Mouse (Mus musculus): Measurements from ENCODE around the gene Lcor.

Gene Lcor

DNA sequence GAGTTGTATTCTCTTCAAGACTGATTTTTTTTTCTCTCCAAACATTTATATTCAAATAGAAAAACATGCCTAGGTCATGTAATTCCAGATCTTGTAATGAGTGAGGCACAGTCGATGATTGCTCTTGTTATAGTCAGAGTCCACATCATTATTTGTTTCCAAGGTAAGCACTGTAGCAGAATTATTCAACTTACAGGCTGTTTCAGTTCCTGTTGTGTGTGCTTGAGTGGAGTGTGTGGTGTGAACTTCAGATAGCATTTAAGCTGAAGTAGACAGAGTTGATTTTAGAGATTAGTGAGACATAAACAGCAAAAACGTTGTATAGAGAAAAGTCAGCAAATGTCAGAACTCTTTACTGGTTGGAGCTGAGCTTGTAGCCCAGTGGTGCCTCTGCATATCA is 86.4 kb downstream of the Lcor start:
- DNase-seq (ENCODE audit: low spot score): no peak

GRCm38 (mm10) chr19:41573700-41574099 is 91.3 kb downstream of the Lcor start:
- no peak for DNase-seq (ENCODE audit: low spot score)

DNA sequence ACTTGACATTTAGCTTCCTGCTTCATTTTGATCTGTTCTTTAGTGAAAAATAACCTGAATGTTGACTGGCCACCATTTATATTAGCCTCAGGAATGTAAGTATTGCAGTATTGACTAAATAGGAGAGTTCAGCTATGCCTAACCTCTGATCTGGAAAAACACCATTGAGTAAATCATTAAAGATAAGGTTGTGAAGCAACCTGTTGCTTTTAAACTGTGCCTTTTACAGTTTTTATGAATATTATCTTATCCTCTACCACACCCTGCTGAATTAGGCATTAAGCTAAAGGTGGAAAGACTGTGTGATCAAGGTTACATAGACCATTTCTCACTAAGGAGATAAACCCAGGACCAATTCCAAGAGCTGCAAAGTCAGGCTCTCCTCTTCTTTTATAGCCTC is 95.1 kb downstream of the Lcor start:
- DNase-seq (ENCODE audit: low spot score): no peak

DNA sequence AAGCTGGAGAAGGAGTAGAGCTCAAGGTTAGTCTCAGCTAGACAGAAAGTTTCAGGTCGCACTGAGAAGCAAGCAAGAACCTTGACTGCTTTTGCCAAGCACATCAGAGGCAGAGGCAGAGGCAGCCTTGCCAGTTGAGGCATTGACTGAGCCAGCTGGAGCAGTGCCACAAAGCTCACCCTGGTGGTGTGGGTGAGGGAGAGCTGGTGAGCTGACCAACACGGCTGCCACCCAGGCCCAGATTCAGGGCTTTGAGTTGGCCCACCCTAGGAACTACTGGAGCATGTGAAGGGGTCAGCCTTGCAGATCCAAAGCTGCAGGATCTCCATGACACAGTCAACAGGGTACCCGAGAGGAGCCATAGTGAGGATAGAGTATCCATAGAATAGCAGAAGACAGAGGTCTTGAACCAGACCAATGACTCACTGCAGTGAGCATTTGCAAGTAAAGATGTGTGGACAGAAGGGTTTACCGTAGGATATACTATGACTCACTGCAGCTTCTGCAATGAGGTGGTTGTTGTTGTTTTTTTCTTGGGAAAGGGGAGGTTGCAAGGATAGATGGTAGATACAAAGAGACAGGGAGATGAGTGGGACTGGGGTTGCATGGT is 97.0 kb downstream of the Lcor start:
- no peak for DNase-seq (ENCODE audit: low spot score)

- DNase-seq (ENCODE audit: low spot score): no peak
Measured at GRCm38 (mm10) chr19:41581706-41582420, 99.4 kb downstream of the Lcor start, which contains the start of gene Gm340. Gm340 (plus strand) TSS chr19:41582370.

GRCm38 (mm10) chr19:41582918-41583514 is 100.6 kb downstream of the Lcor start:
- DNase-seq (ENCODE audit: low spot score): no peak

DNA sequence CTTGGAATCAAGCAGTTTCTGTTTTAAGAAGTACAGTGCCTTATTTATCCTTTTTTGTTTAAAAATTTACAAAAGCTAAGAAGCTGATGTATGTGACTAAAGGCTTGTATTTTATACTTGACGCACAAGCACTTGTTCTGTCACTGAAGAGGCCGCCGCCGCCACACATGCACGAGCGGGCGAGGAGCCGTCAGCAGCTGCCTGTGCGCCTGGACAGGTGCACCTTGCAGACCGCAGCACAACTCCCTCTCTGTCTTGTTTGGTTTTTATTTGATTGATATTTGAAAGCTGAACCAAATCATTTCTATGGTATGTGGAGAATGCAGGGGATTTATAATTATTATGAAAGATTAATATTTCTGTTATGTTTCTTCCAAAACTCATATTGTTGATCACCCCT is 104.3 kb downstream of the Lcor start:
- DNase-seq (ENCODE audit: low spot score): no peak

DNA sequence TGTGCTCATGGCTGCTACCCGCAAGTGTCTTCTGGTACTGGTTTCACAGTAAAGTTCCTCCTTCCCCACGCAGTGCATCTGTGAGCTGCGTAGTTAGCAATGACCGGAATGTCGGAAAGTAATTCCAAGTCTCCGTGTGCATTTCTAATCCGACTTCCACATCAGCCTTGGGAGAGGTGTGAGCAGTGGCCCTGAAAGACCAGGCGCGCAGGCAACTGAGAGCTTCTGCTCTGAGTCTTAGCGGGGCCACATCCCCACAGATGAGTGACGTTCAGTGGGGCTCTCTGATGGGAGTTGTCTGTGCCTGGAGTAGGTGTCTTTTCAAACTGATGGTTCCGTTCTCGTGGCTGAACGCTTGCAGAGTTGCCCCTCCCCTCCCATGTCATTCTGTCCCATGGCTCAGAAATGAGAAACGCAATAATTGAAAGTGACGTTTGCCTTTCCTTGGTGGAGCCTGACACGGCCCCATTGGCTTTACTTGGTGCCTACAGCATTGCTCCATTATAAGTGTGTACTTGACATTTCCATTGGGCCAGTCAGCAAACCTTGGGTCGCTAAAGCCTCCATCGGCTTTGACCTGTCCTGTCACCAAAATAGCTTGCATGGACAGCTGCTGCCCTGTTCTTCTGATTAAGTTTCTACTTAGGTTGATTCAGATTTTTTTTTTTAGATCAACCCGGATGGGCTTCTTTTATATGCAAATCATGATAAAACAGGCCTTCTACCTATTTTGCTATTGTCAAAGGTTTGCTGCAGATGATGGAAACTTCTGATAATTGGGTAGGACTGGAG is 105.2 kb downstream of the Lcor start:
- no peak for DNase-seq (ENCODE audit: low spot score)

GRCm38 (mm10) chr19:41589026-41589425 is 106.6 kb downstream of the Lcor start:
- no peak for DNase-seq (ENCODE audit: low spot score)

GRCm38 (mm10) chr19:41589681-41590080 is 107.2 kb downstream of the Lcor start:
- no peak for DNase-seq (ENCODE audit: low spot score)

DNA sequence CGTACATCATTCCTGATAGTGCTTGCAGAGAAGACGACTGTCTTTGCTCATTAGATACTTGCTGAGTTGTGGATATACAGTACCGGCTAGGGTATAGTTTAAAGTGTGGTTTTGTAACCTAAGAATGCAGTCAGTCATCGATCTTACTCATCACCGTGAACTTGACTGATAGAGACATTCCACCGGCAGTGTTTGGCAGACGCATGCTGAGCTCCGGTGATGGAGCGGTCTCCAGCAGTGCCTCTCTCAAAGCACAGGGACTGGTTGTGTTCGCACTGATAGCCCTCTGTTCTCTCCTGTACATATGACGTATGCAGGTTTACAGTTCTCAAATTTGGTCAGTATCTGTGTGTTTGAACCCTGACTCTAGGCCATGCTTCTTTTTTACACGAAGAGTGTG is 109.4 kb downstream of the Lcor start:
- no peak for DNase-seq (ENCODE audit: low spot score)

DNA sequence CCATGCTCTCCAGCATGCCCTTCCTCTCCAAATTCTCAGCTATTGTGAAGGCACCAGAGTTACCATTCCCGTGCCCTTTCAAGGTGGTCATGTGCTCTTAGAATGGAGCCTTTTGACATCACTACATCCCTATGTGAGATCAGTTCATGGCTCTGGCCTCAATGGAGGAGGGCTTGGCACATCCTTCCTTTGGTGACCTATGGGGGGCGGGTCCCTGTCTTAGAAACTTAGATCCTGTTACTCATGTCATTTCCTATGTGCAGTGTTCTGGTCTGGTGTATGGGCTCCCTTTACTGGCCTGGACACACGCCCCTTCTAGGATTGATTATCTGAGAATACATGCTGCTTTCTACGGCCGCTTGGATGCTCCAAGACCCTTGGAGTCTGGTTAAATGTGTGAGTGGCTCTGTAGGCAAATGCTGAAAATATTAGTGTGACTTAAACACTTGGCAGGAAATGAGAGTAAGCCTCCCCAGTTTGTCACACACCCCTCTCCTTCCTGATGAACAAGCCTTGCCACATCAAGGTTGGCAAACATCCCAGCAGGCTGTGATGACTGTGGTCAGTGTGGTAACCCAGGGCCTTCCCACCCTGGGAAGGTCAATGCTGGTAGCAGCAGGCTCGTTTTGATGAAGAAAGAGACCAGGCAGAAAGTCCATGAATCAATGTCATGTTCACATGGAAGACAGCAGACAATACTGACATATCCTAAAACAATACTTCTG is 114.9 kb downstream of the Lcor start:
- no peak for DNase-seq (ENCODE audit: low spot score)

- DNase-seq (ENCODE audit: low spot score): no peak
Measured at GRCm38 (mm10) chr19:41600647-41601046, 118.2 kb downstream of the Lcor start.

DNA sequence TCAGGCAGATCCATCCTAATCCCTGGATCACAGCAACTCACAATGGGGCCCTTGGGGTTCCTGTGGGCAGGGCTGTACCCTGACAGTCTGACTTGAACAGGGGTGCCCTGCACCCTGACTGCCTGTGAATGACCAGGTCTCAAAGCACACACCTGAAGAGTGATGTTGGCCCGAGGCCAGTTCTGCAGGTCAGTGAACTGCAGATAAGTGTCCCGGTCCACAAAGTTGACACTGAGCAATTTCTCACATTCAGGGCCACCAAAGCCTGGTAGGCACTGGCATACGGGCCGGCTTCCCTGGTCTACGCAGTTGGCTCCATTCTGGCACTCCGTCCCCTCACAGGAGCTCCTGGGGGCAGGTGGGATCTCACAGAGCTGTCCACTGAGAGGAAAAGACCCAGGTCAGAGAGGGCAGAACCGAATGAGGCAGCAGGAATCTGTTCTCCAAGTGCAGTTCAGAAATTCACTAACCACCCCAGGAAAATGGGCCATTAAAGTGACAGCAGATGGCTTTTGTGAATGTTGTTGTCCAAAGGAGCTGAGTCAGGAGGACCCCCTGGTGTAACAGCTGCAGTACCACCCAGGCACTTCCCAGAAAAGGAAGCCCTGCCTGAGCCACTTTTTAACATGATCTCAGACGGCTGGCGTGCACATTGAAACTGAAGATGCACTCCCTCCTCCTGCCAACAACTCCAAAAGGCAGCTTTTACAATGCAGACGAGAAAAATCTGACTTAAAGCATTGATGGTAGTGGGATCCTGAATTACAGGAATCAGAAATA is 124.0 kb downstream of the Lcor start:
- DNase-seq (ENCODE audit: low spot score): no peak

DNA sequence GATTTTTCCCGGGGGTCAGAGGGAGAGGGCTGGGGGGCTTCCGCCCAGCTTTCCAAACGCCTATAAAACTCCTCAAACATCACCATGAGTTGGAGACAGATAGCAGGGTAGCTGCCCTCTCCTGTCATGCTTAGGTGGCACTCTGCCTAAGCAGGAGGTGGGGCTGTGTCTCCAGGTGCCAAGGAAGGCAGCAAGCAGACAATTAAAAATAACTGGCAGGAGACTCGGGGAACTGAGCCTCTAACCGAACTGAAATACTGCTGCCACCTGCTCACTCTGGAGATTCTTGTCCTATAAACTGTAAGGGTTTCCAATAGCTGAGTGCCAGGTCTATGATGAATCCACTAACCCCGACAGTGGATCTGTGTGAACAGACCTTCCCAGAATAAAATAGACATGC is 129.2 kb downstream of the Lcor start:
- no peak for DNase-seq (ENCODE audit: low spot score)
